Mouse (Mus musculus): ENCODE measurements at regions not wholly inside any gene's neighbourhood (a gene's known extent, or its start where the extent isn't known, plus 50 kb on each side); places are given as distances from the start of the nearest gene placed in this dataset.

DNA sequence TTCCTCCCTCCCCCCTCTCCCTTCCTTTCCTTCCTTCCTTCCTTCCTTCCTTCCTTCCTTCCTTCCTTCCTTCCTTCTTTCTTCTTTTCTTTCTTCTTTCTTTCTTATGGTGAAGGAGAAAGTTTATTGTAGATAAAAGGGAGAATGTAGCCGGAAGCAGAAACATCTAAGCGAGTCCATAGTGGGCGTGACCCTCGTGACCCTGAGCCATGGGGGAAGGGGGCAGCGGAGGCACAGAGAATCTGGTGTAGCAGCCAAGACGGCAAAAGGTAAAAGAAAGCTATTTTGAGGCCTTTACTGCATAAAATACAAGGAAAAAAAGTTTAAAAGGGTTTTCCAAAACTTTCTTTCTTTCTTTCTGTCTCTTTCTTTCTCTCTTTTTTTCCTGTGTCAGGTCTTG is 93.5 kb upstream of the Fbxo11 start:
- no peaks in the 10 kb centered on the region for H3K9me3 ChIP-seq
- no peak overlapping the region for H3K4me2 ChIP-seq
- ATAC-seq (ENCODE audit: insufficient number of reproducible peaks, low FRiP score, low TSS enrichment, low read depth): no peak
- H3K4me3 ChIP-seq: no peak overlapping the region
- H3K27ac ChIP-seq: no peak overlapping the region
- no peak overlapping the region for H3K9ac ChIP-seq
- no peaks in the 10 kb centered on the region for H3K36me3 ChIP-seq
- H3K4me1 ChIP-seq: peaks cover 11% of the 10 kb centered on the region
- no peaks in the 10 kb centered on the region for H3K27me3 ChIP-seq
- 24% methylated on average over 6 of the region's 6 CpGs for WGBS

DNA sequence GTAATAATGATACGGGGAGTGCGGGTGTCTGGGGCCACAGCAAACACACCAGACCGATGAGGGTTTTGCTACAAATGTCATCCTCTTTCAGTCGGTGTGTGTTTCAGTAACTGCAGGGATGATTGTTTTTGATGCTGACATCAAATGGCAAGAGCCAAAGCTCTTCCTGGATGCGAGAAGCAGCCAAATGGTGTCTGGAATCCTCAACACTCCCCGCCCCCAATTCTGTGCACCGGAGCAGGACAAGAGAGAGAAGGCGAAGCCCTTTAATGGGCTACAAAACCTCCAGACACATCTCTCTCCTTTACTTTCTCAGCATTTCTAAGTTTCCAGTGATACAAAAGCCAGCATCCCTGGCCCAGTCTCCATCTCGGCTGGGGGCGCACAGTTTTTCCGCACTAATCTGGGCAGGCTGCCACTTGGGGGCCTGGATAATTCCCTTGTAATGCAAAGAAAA is 94.1 kb upstream of the Fbxo11 start:
- no peaks in the 10 kb centered on the region for H3K27me3 ChIP-seq
- H3K9ac ChIP-seq: no peak overlapping the region
- no peak for ATAC-seq (ENCODE audit: insufficient number of reproducible peaks, low FRiP score, low TSS enrichment, low read depth)
- no peaks in the 10 kb centered on the region for H3K36me3 ChIP-seq
- 12% methylated on average over 11 of the region's 11 CpGs for WGBS
- peak overlapping the region; percentile 27; the same call in 1 of the 2 replicates for H3K27ac ChIP-seq
- no peaks in the 10 kb centered on the region for H3K9me3 ChIP-seq
- peaks cover 11% of the 10 kb centered on the region for H3K4me1 ChIP-seq
- 0 out of 2 replicates have a peak overlapping the region, but pooled peaks have one; percentile 10 for H3K4me2 ChIP-seq
- H3K4me3 ChIP-seq: no peak overlapping the region

DNA sequence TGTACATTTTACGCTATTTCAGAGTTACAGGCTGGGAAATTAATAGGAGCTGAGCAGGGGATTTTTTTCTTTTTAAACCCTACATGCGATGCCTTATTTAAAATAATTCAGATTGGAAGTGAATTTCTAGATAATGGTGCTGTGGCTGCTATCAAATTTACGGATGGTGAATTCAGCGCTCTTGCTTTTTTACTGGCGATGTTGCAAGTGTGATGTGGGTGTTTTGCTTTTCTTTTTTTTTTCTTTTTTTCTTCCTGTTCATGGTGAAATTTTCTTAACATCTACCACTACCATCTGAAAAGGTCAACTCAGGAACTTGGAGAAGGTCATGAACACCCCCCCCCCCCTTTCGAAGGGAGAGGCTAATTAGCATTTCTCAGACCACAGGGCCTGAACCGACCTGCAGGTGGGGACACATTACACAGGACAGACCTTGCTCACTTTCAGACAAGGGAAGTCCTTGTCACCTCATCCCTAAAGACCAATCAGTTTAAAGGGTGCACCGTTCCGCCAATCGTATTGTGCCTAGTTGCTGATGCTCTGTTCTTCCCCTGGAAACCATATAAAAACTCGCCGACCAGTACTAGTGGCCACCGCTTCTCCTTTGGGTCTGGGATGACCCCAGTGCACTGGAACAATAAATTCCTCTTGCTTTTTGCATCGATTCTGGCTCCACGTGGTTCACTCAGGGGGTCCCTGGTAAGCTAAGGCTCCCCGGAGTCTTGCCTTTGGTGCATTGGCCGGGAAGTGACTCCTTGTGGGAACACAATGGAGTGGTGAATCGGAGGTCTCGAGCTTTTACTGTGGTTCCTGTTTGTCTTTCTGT is 95.0 kb upstream of the Fbxo11 start:
- Histone ChIP-seq H3K4me1 (peaks cover 11% of the 10 kb centered on the region), H3K4me2 (no peak overlapping the region), H3K27ac (no peak overlapping the region; the same call in 1 of the 2 replicates), H3K9me3 (no peaks in the 10 kb centered on the region), H3K36me3 (no peaks in the 10 kb centered on the region), H3K4me3 (no peak overlapping the region), H3K9ac (no peak overlapping the region), H3K27me3 (no peaks in the 10 kb centered on the region)
- no peak for ATAC-seq (ENCODE audit: insufficient number of reproducible peaks, low FRiP score, low TSS enrichment, low read depth)
- 51% methylated on average over 19 of the region's 19 CpGs for WGBS

DNA sequence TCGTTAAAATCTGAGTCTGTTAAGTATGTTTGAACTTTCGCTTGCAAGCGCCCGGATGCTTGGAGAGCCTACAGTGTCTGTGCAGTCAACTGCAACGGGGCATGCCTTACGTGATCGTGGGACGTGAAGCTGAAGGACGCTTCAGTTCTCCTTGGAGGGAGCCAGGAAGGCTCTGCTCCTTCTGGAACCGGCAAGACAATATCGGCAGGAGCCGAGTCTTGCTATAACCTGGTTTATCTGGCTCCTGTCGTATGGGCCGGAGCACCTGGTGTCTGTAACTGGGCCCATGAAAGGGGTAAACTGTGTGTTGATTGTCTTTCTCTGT is 95.5 kb upstream of the Fbxo11 start:
- Histone ChIP-seq H3K27ac (no peak overlapping the region), H3K9me3 (no peaks in the 10 kb centered on the region), H3K4me2 (no peak overlapping the region), H3K9ac (no peak overlapping the region), H3K36me3 (no peaks in the 10 kb centered on the region), H3K4me3 (no peak overlapping the region), H3K4me1 (peaks cover 13% of the 10 kb centered on the region), H3K27me3 (no peaks in the 10 kb centered on the region)
- 85% methylated on average over 14 of the region's 14 CpGs for WGBS
- no peak for ATAC-seq (ENCODE audit: insufficient number of reproducible peaks, low FRiP score, low TSS enrichment, low read depth)

DNA sequence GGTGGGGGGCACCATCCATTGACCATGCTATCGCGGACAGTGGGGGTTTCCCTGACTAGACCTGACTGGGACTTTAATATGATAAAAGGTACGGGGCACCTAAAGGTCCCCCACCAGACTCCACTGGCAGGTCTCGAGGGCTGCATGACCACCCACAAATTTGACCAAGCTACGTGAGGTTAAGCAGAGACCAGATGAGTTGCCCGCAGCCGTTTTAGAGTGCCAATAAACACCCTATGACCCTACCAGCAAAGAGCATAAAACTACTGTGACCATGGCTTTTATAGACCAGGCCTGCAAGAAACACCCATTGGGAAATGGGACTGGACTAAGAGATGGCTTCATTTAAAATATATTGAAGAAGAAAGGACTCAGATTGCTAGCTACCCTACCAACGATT is 96.7 kb upstream of the Fbxo11 start:
- Histone ChIP-seq H3K9ac (no peak overlapping the region), H3K9me3 (no peaks in the 10 kb centered on the region), H3K27ac (no peak overlapping the region), H3K4me1 (peaks cover 17% of the 10 kb centered on the region), H3K36me3 (no peaks in the 10 kb centered on the region), H3K27me3 (no peaks in the 10 kb centered on the region), H3K4me3 (no peak overlapping the region), H3K4me2 (no peak overlapping the region)
- no peak for ATAC-seq (ENCODE audit: insufficient number of reproducible peaks, low FRiP score, low TSS enrichment, low read depth)
- WGBS: 66% methylated on average over 8 of the region's 8 CpGs

DNA sequence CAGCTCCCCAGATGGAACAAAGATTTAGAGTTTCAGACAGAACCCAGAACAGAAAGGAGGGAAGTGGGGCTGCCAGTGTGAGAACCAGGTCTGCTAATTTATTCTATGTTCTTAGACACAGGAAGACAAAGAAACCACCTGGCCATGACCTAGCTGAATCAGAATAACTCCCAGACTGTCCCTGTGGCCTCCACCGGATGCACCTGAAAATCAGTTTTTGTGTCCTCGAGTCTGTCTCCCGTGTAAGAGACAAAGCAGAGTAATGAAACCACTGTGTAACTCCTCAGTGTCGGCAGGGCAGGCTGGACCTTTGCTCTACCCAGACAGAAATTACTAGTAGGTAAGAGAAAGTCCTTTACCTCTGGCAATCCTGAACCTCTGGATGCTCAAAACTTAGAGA is 99.7 kb upstream of the Fbxo11 start:
- Histone ChIP-seq H3K36me3 (no peaks in the 10 kb centered on the region), H3K4me1 (peaks cover 8% of the 10 kb centered on the region; the same call in 1 of the 2 replicates), H3K4me3 (no peak overlapping the region), H3K9me3 (no peaks in the 10 kb centered on the region), H3K4me2 (no peak overlapping the region), H3K27ac (peak overlapping the region; percentile 27; the same call in 1 of the 2 replicates), H3K9ac (no peak overlapping the region), H3K27me3 (no peaks in the 10 kb centered on the region)
- ATAC-seq (ENCODE audit: insufficient number of reproducible peaks, low FRiP score, low TSS enrichment, low read depth): no peak
- 56% methylated on average over 4 of the region's 4 CpGs for WGBS

DNA sequence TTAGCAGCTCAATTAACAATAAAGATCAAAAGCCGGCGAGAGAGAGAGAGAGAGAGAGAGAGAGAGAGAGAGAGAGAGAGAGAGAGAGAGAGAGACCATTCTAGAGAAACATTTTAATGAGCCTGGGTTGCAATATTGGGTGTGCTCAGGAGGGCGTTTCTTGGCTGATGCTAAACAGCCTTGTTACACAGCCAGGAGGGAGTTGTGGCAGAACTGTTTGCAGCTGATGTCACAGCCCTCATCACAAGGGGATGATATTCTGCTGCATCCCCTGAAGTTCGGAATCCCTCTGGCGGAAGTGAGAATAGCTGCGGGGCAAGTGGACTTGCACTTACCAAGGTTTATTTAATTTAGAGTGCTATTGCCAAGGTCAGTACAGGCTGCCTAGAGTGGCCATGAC is 100.7 kb upstream of the Fbxo11 start:
- peaks cover 6% of the 10 kb centered on the region; the same call in 1 of the 2 replicates for H3K4me1 ChIP-seq
- WGBS: 72% methylated on average over 6 of the region's 6 CpGs
- H3K36me3 ChIP-seq: no peaks in the 10 kb centered on the region
- no peaks in the 10 kb centered on the region for H3K9me3 ChIP-seq
- no peaks in the 10 kb centered on the region for H3K27me3 ChIP-seq
- H3K9ac ChIP-seq: no peak overlapping the region
- ATAC-seq (ENCODE audit: insufficient number of reproducible peaks, low FRiP score, low TSS enrichment, low read depth): no peak
- no peak overlapping the region for H3K27ac ChIP-seq
- no peak overlapping the region for H3K4me3 ChIP-seq
- no peak overlapping the region for H3K4me2 ChIP-seq

DNA sequence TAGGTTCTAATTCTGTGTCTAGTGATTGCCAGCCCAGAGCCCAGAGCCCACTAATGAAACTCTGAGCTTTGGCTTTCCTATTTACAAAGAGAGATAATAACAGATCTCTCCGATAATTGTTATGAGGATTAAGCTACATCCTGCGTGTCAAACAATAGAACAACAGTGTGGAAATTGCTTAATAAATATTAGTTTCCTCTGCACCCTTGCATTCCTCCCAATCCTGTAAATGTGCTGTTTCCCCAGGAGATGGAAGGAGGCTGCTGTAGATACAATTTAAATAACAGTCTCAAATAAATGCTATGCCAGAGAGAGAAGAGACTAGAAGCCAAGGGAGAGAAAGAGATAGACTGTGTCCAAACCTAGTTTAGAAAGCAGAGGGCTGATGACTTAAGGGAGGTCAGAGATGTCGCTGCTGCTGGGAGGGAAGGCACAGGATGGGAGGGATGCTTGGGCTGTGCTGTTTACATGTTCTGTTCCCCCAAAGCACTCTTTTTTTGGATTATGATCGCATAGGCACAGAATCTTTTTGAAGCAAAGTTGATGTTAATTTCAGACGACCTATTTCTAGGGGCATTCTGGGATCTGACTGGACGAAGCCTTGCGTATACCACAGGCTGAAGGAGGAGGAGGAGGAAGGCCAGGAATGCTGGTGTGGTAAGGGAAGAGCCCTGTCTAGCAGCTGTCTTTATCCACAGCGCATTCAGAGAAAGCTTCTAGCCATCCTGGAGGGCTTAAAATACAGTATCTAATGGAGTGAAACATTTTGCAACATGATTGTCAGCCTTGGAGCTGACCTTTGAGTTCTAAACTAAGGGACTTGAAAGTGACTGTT is 103.4 kb upstream of the Fbxo11 start:
- WGBS: 73% methylated on average over 8 of the region's 8 CpGs
- Histone ChIP-seq H3K4me1 (peaks cover 6% of the 10 kb centered on the region; the same call in 1 of the 2 replicates), H3K4me2 (no peak overlapping the region), H3K36me3 (no peaks in the 10 kb centered on the region), H3K9ac (no peak overlapping the region), H3K27ac (no peak overlapping the region), H3K9me3 (no peaks in the 10 kb centered on the region), H3K27me3 (no peaks in the 10 kb centered on the region), H3K4me3 (no peak overlapping the region)
- ATAC-seq (ENCODE audit: insufficient number of reproducible peaks, low FRiP score, low TSS enrichment, low read depth): no peak

DNA sequence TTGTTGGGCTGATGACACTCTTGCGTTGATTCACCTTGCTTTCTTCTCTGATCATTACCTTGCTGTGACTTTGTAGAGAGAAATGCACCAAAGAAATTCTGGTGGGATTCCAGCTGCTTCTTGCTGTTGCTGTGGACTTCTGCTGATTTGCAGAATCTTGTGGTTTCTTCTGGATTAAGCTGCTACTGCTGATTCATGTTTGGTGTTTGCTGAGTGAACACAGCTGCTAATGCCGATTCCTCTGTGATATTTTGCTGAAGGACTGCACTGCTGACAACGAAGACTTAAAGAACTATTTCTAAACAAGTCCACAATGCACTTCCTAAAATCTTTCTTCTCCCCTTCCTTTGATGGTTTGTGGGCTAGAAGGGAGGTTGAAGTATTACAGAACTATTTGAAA is 106.5 kb upstream of the Fbxo11 start:
- H3K4me3 ChIP-seq: no peak overlapping the region
- peaks cover 8% of the 10 kb centered on the region for H3K4me1 ChIP-seq
- H3K36me3 ChIP-seq: no peaks in the 10 kb centered on the region
- no peak overlapping the region for H3K27ac ChIP-seq
- 81% methylated on average over 3 of the region's 3 CpGs for WGBS
- H3K9ac ChIP-seq: no peak overlapping the region
- H3K27me3 ChIP-seq: no peaks in the 10 kb centered on the region
- ATAC-seq (ENCODE audit: insufficient number of reproducible peaks, low FRiP score, low TSS enrichment, low read depth): no peak
- H3K9me3 ChIP-seq: no peaks in the 10 kb centered on the region
- no peak overlapping the region for H3K4me2 ChIP-seq

DNA sequence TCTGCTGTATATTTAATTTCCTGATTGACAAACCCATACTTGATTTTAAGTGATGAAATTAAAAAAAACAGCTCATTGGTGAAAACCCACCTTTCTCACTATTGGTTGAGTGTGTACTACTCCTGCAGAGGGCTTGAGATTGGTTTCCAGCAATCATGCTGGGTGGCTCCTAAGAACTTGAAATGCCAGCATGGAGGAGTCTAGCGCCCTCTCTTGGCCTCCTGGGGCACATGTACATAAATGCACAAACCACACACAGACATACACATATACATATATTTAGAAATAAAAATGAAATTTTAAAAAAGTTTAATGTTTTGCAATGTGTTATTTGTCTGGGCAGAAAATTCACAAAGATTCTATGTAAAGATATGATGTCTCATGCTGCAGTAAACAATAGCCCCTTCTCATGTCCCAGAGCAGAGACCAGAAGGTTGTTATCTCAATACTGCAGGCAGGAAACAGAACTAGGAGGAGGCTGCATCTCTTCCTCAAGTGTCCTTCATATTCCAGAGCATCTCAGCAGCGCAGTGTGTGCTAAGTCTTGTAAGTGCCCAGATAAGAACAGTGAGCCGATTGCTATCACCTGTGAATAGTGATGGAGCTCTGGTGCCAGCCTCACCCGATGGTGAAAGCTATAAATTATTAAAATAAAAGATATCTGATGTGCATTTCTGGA is 108.4 kb upstream of the Fbxo11 start:
- Histone ChIP-seq H3K9ac (no peak overlapping the region), H3K9me3 (no peaks in the 10 kb centered on the region), H3K4me1 (peaks cover 8% of the 10 kb centered on the region), H3K36me3 (no peaks in the 10 kb centered on the region), H3K27me3 (no peaks in the 10 kb centered on the region), H3K4me2 (no peak overlapping the region), H3K27ac (no peak overlapping the region), H3K4me3 (no peak overlapping the region)
- WGBS: 72% methylated on average over 4 of the region's 4 CpGs
- no peak for ATAC-seq (ENCODE audit: insufficient number of reproducible peaks, low FRiP score, low TSS enrichment, low read depth)

DNA sequence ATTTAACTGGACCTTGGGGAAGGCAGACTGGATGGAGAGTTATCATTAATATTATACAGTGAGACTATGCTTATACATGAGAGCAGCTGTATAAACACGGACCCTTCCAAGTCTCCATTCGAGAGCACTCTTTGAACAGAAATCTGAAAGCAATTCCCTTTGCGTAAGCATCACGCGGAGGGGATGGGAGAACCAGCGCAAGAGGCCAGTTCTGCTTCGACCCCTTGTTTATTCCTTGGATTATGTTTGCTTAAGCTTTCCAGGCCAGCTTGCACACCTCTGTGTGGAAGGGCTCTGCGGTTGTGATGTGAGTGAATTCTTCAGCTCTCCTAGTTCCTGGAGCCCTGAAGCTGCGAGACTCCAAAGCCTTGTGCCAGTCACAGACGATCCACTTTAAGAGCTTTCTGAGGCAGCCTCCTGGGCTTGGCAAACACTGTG is 109.2 kb upstream of the Fbxo11 start:
- Histone ChIP-seq H3K36me3 (no peaks in the 10 kb centered on the region), H3K9ac (no peak overlapping the region), H3K4me2 (peak overlapping the region; percentile 29), H3K27ac (peak overlapping the region; percentile 88), H3K4me1 (peaks cover 8% of the 10 kb centered on the region), H3K4me3 (peak overlapping the region; percentile 7; the same call in 1 of the 2 replicates), H3K9me3 (no peaks in the 10 kb centered on the region), H3K27me3 (no peaks in the 10 kb centered on the region)
- peak; percentile 62; the same call in 1 of the 2 replicates for ATAC-seq (ENCODE audit: insufficient number of reproducible peaks, low FRiP score, low TSS enrichment, low read depth)
- 39% methylated on average over 10 of the region's 10 CpGs for WGBS
